Mouse (Mus musculus): ENCODE measurements at regions not wholly inside any gene's neighbourhood (a gene's known extent, or its start where the extent isn't known, plus 50 kb on each side); places are given as distances from the start of the nearest gene placed in this dataset.

DNA sequence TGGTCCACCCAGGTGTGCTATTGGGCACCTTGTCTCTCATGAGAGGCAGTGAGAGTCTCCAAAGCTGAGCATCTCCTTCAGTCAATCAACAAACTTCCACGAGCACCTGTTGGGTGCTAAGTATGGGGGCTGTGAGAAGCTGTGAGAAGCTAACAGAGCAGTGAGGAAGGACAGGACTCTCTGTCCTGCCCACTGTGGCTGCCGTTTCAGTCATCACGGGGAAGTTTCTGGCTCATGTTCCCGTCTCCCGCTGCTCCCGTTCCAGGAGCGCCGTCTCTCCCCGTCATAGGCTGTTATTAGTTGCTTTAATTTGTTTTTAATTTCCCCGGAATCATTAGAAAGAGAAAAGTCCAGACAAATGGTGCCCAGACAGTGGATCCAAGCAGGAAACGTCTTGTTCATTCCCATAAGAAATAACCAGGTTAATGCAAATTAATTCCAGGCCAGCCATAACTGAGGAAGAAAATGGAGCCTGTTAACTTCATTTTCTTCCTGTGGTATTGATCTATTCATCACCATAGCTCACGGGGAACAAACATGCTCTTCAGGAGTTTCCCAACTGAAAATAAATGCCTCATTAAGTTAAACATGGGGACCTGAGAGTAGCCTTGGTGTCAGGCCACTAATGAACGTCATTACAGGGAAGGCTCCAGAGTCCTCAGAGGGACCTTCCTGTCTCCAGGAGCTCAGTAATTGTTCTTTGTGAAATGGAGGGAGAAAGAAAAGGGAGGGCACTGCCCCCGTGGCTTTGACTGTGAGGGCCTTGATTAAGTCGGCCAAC, 70.3 kb downstream of the Matn1 start:
- no peak overlapping the region for H3K9ac ChIP-seq
- no peaks in the 10 kb centered on the region for H3K27me3 ChIP-seq (replicated peaks)
- H3K4me1 ChIP-seq: peaks cover 6% of the 10 kb centered on the region; the same call in 1 of the 2 replicates
- H3K4me3 ChIP-seq: no peak overlapping the region
- H3K4me2 ChIP-seq: no peak overlapping the region
- WGBS: 44% methylated on average over 15 of the region's 15 CpGs
- H3K36me3 ChIP-seq (replicated peaks): no peaks in the 10 kb centered on the region
- H3K27ac ChIP-seq: no peak overlapping the region
- H3K9me3 ChIP-seq: no peaks in the 10 kb centered on the region
- no peak for ATAC-seq (replicated peaks)

DNA sequence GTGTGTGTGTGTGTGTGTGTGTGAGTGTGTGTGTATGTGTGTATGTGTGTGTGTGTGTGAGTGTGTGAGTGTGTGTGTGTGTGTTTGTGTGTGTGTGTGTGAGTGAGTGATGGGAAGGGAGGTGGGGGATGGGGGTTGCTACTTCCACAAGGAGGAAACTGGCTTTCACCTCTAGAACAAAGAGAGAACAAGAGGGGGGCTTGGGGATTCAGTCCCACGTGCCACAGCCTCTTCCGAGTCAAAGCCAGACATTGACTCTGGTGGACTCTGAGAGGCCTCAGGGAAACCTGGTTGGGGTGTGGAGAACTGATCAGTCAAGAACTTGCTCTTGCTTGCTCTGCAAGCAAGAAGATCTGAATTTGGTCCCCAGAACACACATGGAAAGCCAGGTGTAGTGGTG, 71.0 kb downstream of the Matn1 start:
- Histone ChIP-seq H3K9ac (no peak overlapping the region), H3K4me2 (no peak overlapping the region), H3K27me3 (replicated peaks) (no peaks in the 10 kb centered on the region), H3K36me3 (replicated peaks) (no peaks in the 10 kb centered on the region), H3K9me3 (no peaks in the 10 kb centered on the region), H3K4me3 (no peak overlapping the region), H3K27ac (no peak overlapping the region), H3K4me1 (peaks cover 6% of the 10 kb centered on the region; the same call in 1 of the 2 replicates)
- no peak for ATAC-seq (replicated peaks)
- WGBS: 19% methylated on average over 2 of the region's 2 CpGs

DNA sequence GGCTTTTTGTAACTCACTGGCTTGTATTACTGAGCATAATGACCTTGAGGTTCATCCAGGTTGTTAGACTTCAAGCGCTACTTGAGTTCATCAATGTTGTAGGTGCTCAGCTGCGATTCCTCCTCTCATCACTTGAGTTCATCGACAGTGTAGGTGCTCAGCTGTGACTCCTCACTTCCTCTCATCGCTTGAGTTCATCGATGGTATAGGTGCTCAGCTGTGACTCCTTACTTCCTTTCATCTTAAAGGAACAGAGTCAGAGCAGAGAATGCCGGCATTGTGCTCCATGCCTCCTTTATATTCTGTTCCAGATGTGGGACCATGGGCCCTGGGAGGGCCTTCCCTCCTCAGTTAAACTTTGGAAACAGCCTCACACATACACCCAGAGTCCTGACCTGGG, 79.4 kb downstream of the Matn1 start:
- no peak overlapping the region for H3K4me2 ChIP-seq
- H3K9ac ChIP-seq: no peak overlapping the region
- no peak for ATAC-seq (replicated peaks)
- no peak overlapping the region for H3K4me3 ChIP-seq
- 51% methylated on average over 6 of the region's 6 CpGs for WGBS
- H3K36me3 ChIP-seq (replicated peaks): no peaks in the 10 kb centered on the region
- H3K27me3 ChIP-seq (replicated peaks): no peaks in the 10 kb centered on the region
- H3K4me1 ChIP-seq: no peaks in the 10 kb centered on the region
- H3K27ac ChIP-seq: no peak overlapping the region
- H3K9me3 ChIP-seq: no peaks in the 10 kb centered on the region; the same call in 1 of the 2 replicates

DNA sequence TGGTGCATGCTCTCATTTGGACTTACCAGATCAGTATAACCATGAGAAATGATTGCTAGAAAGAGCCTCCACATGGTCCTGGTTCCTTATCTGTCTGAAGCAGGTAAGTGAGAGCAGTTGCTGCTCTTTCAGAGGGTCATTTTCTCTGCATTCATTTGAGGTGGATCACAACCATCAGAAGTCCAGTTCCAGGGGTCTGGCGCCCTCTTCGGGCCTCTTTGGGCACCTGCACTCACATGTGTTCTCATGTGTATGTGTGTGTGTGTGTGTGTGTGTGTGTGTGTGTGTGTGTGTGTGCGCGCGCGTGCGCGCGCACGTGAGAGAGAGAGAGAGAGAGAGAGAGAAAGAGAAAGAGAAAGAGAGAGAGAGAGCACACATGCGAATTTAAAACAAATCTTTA, 92.1 kb downstream of the Matn1 start:
- Histone ChIP-seq H3K9ac (no peak overlapping the region), H3K4me1 (peaks cover 18% of the 10 kb centered on the region), H3K9me3 (no peaks in the 10 kb centered on the region), H3K27ac (no peak overlapping the region), H3K4me3 (no peak overlapping the region), H3K36me3 (replicated peaks) (no peaks in the 10 kb centered on the region), H3K27me3 (replicated peaks) (no peaks in the 10 kb centered on the region), H3K4me2 (no peak overlapping the region)
- 87% methylated on average over 11 of the region's 11 CpGs for WGBS
- ATAC-seq (replicated peaks): no peak

DNA sequence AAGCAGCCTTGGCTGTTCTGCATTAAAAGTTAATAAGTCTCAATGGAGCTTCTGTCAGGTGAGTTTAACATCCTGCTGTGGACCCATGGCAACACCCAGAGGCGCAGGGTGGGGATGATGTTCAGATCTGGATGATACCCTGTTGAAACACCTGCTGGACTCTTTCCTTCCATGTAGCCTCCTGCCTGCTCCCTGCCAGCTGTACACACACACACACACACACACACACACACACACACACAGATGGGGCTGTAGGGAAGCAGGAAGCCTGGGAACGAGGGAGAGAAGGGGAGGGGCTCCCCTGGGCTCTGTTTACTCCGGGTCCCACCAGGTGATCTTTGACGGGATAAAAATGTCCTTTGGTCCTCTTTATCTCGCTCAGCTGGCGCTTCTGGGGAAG, 93.0 kb downstream of the Matn1 start:
- WGBS: 13% methylated on average over 6 of the region's 6 CpGs
- no peak overlapping the region for H3K9ac ChIP-seq
- H3K9me3 ChIP-seq: no peaks in the 10 kb centered on the region
- ATAC-seq (replicated peaks): peak; percentile 60; the same call in 1 of the 2 replicates
- H3K27ac ChIP-seq: 0 out of 2 replicates have a peak overlapping the region, but pooled peaks have one; percentile 17
- H3K4me1 ChIP-seq: peaks cover 18% of the 10 kb centered on the region
- H3K4me3 ChIP-seq: no peak overlapping the region
- H3K36me3 ChIP-seq (replicated peaks): no peaks in the 10 kb centered on the region
- no peak overlapping the region for H3K4me2 ChIP-seq
- H3K27me3 ChIP-seq (replicated peaks): no peaks in the 10 kb centered on the region

DNA sequence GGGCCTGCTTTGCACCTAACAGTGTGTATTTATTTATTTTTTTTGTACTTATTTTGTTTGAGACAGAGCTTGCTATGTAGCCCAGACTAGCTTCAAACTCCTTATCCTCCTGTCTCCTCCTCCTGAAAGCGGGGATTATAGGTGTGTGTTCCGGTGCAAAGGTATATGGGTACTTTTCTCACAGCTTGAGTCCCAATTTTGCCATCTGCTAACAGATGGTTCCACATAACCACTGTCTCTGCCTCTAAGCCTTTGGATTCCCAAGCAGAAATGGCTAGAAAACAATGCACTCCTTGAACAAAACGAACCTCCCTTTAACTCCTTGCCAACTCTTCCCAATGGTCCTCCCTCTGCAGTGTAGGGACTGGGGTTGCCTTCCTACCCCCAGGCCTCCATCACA, 95.5 kb downstream of the Matn1 start:
- no peak for ATAC-seq (replicated peaks)
- 66% methylated on average over 3 of the region's 3 CpGs for WGBS

DNA sequence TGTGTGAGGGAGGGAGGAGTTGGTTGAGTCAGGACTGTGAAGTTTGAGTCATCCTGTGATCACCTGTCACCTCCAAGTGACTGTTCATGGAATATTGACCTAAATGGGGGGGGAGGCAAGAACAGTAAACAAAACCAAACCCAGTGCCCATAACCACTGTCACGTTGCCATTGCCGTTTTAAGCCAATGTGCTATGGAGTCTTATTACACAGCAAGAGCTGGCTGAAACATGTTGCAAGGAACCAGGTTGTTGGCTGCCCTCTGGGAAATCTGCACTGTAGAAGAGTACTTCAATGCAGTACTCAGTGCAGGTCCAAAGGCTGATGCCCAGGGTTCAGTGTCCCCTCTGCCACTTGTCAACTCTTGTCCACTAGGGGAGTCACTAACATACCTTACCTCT, 97.0 kb downstream of the Matn1 start:
- no peak for ATAC-seq (replicated peaks)
- Histone ChIP-seq H3K27me3 (replicated peaks) (no peaks in the 10 kb centered on the region), H3K9me3 (no peaks in the 10 kb centered on the region), H3K4me2 (no peak overlapping the region), H3K4me1 (peaks cover 22% of the 10 kb centered on the region), H3K36me3 (replicated peaks) (no peaks in the 10 kb centered on the region), H3K27ac (no peak overlapping the region), H3K4me3 (no peak overlapping the region), H3K9ac (no peak overlapping the region)
- WGBS: 89% methylated on average over 2 of the region's 2 CpGs

More for the DNA sequence above, 95.5 kb downstream of the Matn1 start:
- Histone ChIP-seq H3K27ac (no peak overlapping the region), H3K9me3 (no peaks in the 10 kb centered on the region), H3K4me2 (no peak overlapping the region), H3K9ac (no peak overlapping the region), H3K27me3 (replicated peaks) (no peaks in the 10 kb centered on the region), H3K4me1 (peaks cover 18% of the 10 kb centered on the region), H3K4me3 (no peak overlapping the region), H3K36me3 (replicated peaks) (no peaks in the 10 kb centered on the region)

DNA sequence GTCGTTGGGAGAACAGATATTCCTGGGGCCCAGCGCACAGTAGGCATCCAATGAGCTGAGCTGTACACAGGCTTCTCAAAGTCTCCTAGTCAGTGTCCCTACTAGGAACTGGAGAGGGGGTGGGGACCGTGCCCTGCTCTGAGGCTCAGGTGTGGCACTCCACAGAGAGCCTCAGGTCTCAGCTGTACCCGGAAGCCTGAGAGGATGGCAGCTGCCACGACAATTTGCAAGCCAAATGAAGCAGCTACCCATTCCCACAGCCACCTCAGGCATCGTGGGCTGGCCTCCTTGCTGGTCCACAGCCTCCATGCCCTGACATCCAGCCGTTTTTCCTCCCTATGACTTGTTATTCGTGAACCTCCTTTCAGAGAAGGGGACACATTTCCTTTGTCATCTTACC, 101.9 kb downstream of the Matn1 start:
- H3K4me1 ChIP-seq: peaks cover 9% of the 10 kb centered on the region
- 0 out of 2 replicates have a peak, but pooled peaks cover 3% of the 10 kb centered on the region for H3K27me3 ChIP-seq (replicated peaks)
- no peak overlapping the region for H3K4me3 ChIP-seq
- no peak for ATAC-seq (replicated peaks)
- H3K4me2 ChIP-seq: no peak overlapping the region
- H3K27ac ChIP-seq: no peak overlapping the region
- no peaks in the 10 kb centered on the region for H3K9me3 ChIP-seq
- H3K36me3 ChIP-seq (replicated peaks): no peaks in the 10 kb centered on the region
- 37% methylated on average over 8 of the region's 8 CpGs for WGBS
- no peak overlapping the region for H3K9ac ChIP-seq

DNA sequence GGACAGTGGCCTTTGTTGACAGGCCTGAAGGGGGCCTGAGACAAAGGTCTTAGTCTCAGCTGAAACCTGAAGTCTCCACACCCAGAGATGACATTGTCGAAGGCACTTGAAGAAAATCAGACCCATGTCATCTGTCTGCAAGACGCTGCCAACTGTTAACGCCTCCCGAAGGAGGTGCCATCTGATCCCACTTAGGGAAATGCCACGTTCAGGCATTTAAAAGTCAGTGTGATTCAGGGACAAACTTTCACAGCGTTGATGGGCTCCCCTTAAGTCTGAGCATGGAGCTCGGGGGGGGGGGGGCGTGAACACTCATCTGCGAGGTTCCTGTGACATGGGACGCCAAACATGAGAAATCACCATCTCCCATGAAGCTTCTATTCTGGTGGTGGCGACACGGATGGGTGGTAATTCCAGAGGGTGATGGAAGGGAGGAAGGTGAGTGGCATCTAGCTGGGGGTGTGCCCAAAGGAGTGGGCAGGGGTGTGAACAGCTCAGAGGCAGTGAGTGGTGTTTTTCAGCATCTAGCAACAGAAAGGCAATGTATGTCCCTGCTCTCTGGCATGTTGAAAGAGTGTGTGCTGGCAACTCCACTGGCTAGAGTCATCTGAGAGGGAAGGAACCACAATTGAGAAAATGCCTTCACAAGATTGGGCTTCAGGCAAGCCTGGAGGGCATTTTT, 102.9 kb downstream of the Matn1 start:
- Histone ChIP-seq H3K9ac (no peak overlapping the region), H3K27me3 (replicated peaks) (0 out of 2 replicates have a peak, but pooled peaks cover 3% of the 10 kb centered on the region), H3K4me1 (peaks cover 9% of the 10 kb centered on the region), H3K4me3 (no peak overlapping the region), H3K27ac (no peak overlapping the region), H3K4me2 (no peak overlapping the region), H3K9me3 (no peaks in the 10 kb centered on the region), H3K36me3 (replicated peaks) (no peaks in the 10 kb centered on the region)
- ATAC-seq (replicated peaks): no peak
- 63% methylated on average over 12 of the region's 12 CpGs for WGBS

DNA sequence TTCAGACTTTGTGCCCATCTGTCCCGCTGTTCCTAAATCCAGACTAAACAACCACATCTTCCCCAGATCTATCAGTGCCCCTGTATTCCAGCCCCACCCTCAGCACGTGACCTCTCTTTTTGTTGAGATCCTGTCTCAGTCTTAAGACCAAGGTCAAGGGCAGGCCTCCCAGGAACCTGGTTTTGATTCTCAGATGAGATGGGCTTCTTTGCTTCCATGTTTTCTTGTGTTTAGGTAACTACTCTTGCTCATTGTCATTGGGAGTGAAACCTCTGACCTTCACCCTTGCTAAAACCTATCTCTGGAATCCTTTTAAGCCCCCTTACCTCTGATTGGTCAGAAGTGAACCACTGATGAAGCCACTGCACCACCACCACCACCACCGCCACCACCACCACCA, 112.1 kb downstream of the Matn1 start:
- H3K9me3 ChIP-seq: no peaks in the 10 kb centered on the region
- H3K36me3 ChIP-seq (replicated peaks): no peaks in the 10 kb centered on the region
- H3K9ac ChIP-seq: no peak overlapping the region
- no peak overlapping the region for H3K4me3 ChIP-seq
- no peak for ATAC-seq (replicated peaks)
- H3K4me2 ChIP-seq: no peak overlapping the region
- H3K27ac ChIP-seq: no peak overlapping the region
- no peaks in the 10 kb centered on the region for H3K27me3 ChIP-seq (replicated peaks)
- WGBS: 84% methylated on average over 3 of the region's 3 CpGs
- H3K4me1 ChIP-seq: peaks cover 11% of the 10 kb centered on the region; the same call in 1 of the 2 replicates

DNA sequence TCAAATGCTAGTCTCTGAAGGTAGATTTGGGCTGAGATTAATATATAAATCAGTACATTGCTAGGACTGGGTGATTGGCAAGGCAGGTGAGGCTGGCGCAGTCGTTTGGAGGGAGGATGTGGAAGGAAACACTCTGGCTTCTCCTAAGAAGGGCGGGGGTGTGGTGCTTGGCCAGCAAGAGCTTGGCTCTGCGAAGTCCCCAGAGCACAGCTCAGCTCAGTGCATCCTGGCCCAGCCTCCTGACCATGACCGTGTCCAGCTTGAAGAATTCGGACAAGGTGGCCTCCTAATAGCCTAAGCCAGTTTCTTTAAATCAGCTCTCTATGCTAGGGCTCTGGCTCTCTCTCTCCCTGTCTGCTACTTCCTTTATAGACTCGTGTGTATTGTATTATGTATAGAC, 115.4 kb downstream of the Matn1 start:
- ATAC-seq (replicated peaks): no peak
- 56% methylated on average over 7 of the region's 7 CpGs for WGBS

DNA sequence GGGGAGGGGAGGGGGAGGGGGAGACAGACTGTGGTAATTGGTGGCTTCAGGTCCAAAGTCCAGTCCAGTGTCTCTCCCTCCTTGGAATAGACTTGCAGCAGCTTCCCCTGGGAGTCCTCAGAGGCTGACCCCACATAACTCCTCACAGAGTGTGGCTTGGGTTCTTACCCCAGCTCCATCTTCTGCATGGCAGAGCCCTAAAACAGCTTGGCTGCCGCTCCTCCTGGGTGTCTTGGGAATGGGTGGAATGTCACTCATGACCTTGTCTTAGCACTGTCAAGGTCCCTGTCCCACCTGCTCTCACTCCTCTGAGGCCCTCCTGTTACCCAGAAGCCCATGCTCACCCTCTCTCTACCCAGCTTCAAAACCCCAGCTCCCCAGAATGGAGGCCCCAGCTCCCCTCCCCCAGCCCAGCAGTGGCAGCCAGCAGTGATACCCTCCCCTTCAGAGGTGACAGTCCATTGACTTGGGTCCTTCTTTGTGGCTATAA, 116.1 kb downstream of the Matn1 start:
- no peak overlapping the region for H3K4me2 ChIP-seq
- peaks cover 11% of the 10 kb centered on the region; the same call in 1 of the 2 replicates for H3K4me1 ChIP-seq
- H3K27ac ChIP-seq: no peak overlapping the region
- WGBS: 22% methylated on average over 1 of the region's 1 CpGs
- H3K9me3 ChIP-seq: no peaks in the 10 kb centered on the region
- H3K4me3 ChIP-seq: no peak overlapping the region
- 0 out of 2 replicates have a peak, but pooled peaks have one; percentile 11 for ATAC-seq (replicated peaks)
- H3K9ac ChIP-seq: no peak overlapping the region
- no peaks in the 10 kb centered on the region for H3K36me3 ChIP-seq (replicated peaks)
- H3K27me3 ChIP-seq (replicated peaks): peaks cover 3% of the 10 kb centered on the region; the same call in 1 of the 2 replicates

More for the DNA sequence above, 115.4 kb downstream of the Matn1 start:
- no peak overlapping the region for H3K9ac ChIP-seq
- no peaks in the 10 kb centered on the region for H3K9me3 ChIP-seq
- no peak overlapping the region for H3K4me2 ChIP-seq
- H3K4me1 ChIP-seq: peaks cover 11% of the 10 kb centered on the region; the same call in 1 of the 2 replicates
- H3K27ac ChIP-seq: no peak overlapping the region
- peaks cover 3% of the 10 kb centered on the region; the same call in 1 of the 2 replicates for H3K27me3 ChIP-seq (replicated peaks)
- H3K4me3 ChIP-seq: no peak overlapping the region
- H3K36me3 ChIP-seq (replicated peaks): no peaks in the 10 kb centered on the region

All from midbrain, embryonic 15.5 days (tissue).